Mouse (Mus musculus) forebrain, embryonic 13.5 days (tissue): Measurements from ENCODE around the gene Tyro3. TPM values are rescaled to one million over a fixed set of nuclear protein-coding genes. Genes with fewer than 3 reads are reported as not detected.
A peak's percentile ranks its signal among the peaks of the same experiment; 100 is the strongest.

Experiments used
- ATAC-seq: fragments of 200-750 bp; cut with Nextera tagmentation; 2 replicates; pipeline ENCODE4 v1.8.0; 2017
- H3K27ac ChIP-seq: fragments of 300-500 bp; sonication (generic); 2 replicates; pipeline ENCODE4 v1.5.1; 2015; ENCODE audit warnings: inconsistent platforms, mild to moderate bottlenecking, moderate library complexity
- H3K27me3 ChIP-seq: fragments of 300-500 bp; sonication (generic); 2 replicates; pipeline ENCODE4 v1.6.1; 2015; ENCODE audit warnings: mild to moderate bottlenecking, inconsistent platforms
- H3K36me3 ChIP-seq: fragments of 300-500 bp; sonication (generic); 2 replicates; pipeline ENCODE4 v1.6.1; 2015; ENCODE audit warnings: mild to moderate bottlenecking, inconsistent platforms; ENCODE audit not compliant: poor library complexity, severe bottlenecking
- H3K4me1 ChIP-seq: fragments of 300-500 bp; sonication (generic); 2 replicates; pipeline ENCODE4 v1.6.1; 2015; ENCODE audit warnings: inconsistent platforms
- H3K4me2 ChIP-seq: fragments of 300-500 bp; sonication (generic); 2 replicates; pipeline ENCODE4 v1.6.1; 2015; ENCODE audit warnings: inconsistent platforms, mild to moderate bottlenecking, moderate library complexity
- H3K4me3 ChIP-seq: fragments of 300-500 bp; sonication (generic); 2 replicates; pipeline ENCODE4 v1.5.1; 2015; ENCODE audit warnings: mild to moderate bottlenecking, inconsistent platforms
- H3K9ac ChIP-seq: fragments of 300-500 bp; sonication (generic); 2 replicates; pipeline ENCODE4 v1.6.1; 2015; ENCODE audit warnings: mild to moderate bottlenecking, inconsistent platforms
- H3K9me3 ChIP-seq: fragments of 300-500 bp; sonication (generic); replicated peaks from 2 replicates; pipeline ENCODE4 v1.6.1; 2016; ENCODE audit warnings: inconsistent platforms
- WGBS: fragments of 180-500 bp; shearing (Covaris S2); methylation state at CpG from one replicate; pipeline ENCODE4 v1.1.7; 2015; 5-methylcytosine and 5-hydroxymethylcytosine counted together
- polyA plus RNA-seq: library from polyadenylated mRNA; unstranded; fragments of >200 nt; fragmentation: Nextera tagmentation; extraction: Ambion mirVana; gene quantifications from 2 replicates; pipeline ENCODE4 v1.2.1, GENCODE M21; 2015

Tyro3 gene
- polyA plus RNA-seq, 1 experiment from 2014 or later, result 17.1 TPM

DNA sequence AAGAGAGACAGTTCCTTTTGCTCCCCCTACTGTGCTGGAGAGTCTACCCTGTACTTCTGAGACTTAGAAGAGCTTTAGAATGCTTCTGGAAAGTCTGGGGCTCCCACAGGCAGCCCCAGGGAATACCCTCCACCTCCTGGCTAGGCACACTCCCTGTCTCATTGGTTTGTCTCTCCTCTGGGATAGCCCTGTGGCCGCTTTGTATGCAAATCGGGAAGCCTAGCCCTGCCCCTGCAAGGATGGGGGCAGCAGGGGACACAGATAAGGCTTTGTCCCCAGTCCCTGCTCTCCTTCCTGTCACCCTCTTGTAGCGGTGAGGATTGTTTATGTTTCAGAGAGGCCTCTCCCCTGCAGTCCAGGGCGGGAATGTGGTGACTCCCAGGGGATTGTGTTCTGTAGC is 11.3 kb downstream of the Tyro3 start:
- WGBS, result 52% methylated on average over 4 of the region's 4 CpGs
- no peak for ATAC-seq
- Histone ChIP-seq H3K27me3 (no peaks in the 10 kb centered on the region), H3K4me2 (no peak overlapping the region), H3K4me3 (no peak overlapping the region), H3K36me3 (peaks cover 72% of the 10 kb centered on the region), H3K9me3 (no peaks in the 10 kb centered on the region), H3K27ac (no peak overlapping the region), H3K4me1 (peaks cover 19% of the 10 kb centered on the region), H3K9ac (no peak overlapping the region)

DNA sequence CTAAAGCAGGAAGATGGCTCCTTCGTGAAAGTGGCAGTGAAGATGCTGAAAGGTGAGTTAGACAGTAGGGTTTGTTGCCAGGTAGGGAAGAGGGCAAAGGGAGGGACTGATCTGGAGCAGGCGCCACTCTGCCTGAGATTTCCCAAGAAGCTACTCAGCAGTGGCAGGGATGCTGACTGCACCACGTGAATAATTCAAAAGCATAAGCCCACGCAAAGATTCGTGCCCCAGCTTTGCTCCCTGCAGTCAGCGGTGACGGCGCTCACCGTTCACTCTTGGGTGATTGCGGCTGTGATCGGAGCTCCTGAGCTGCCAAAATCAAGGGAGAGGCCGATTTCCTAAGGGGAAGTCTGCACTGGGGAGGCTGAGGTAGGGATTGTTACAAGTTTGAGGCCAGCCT is 13.4 kb downstream of the Tyro3 start:
- ATAC-seq, result no peak
- 80% methylated on average over 12 of the region's 12 CpGs for WGBS
- Histone ChIP-seq H3K27ac (no peak overlapping the region), H3K27me3 (no peaks in the 10 kb centered on the region), H3K4me1 (peaks cover 6% of the 10 kb centered on the region; the same call in 1 of the 2 replicates), H3K4me3 (no peak overlapping the region), H3K36me3 (peaks cover 69% of the 10 kb centered on the region), H3K9ac (no peak overlapping the region), H3K9me3 (no peaks in the 10 kb centered on the region), H3K4me2 (no peak overlapping the region)

DNA sequence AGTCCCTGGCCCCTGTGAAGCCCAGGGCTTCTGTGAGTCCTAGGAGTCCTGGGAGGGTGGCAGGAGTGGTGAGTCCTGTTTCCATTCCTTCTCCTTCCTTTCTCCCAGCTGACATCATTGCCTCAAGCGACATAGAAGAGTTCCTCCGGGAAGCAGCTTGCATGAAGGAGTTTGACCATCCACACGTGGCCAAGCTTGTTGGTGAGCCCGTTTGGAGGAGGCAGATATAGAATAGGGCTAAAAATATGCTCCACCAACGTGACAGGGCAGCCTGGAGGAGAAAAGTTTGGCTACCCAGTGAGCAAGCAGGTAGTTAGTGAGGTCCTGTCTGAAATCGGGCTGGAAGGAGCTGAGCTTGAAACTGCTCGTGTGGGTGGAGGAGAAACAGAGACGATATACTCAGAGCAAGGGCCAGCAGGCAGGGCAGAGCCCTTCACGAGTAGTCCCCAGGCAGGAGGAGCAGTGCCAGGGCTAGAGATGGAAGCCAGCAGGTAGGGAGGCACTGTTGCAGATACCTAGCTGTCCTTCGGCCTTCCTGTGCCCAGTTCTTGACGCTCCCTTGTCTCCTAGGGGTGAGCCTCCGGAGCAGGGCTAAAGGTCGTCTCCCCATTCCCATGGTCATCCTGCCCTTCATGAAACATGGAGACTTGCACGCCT is 14.1 kb downstream of the Tyro3 start:
- Histone ChIP-seq H3K4me1 (peaks cover 6% of the 10 kb centered on the region; the same call in 1 of the 2 replicates), H3K27me3 (no peaks in the 10 kb centered on the region), H3K9ac (no peak overlapping the region), H3K27ac (no peak overlapping the region), H3K4me3 (no peak overlapping the region), H3K9me3 (no peaks in the 10 kb centered on the region), H3K36me3 (peaks cover 67% of the 10 kb centered on the region), H3K4me2 (no peak overlapping the region)
- no peak for ATAC-seq
- 90% methylated on average over 14 of the region's 14 CpGs for WGBS

DNA sequence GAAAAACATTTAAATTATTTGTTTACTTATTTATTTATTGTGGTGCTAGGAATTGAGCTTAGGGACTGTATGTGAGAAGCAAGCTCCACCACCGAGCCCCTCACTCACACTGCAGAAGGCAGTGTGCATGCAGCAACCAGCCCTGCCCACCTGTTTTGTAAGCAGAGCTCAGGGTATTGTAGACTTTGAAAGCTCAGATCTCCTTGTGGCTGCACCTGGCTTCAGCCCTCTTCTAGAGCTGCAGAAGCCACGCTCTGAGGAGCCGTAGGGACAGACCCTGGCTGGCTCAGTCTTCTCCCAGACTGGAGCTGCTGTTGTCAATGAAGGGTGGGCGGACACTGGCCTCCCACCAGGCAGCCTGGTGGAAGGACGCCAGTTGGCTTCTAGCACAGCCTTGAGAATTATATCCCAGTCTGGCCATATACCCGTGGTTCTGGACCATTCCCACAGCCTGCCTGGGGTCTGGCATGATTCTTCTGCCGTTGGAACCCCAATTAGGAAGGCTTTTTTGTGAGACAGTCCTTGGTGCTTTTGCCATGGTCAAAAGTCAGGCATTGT is 16.9 kb downstream of the Tyro3 start:
- peaks cover 59% of the 10 kb centered on the region for H3K36me3 ChIP-seq
- H3K27ac ChIP-seq, result no peak overlapping the region
- peaks cover 12% of the 10 kb centered on the region; the same call in 1 of the 2 replicates for H3K4me1 ChIP-seq
- H3K9me3 ChIP-seq, result no peaks in the 10 kb centered on the region
- ATAC-seq, result 0 out of 2 replicates have a peak, but pooled peaks have one; percentile 36
- H3K4me3 ChIP-seq, result no peak overlapping the region
- H3K4me2 ChIP-seq, result no peak overlapping the region
- WGBS, result 74% methylated on average over 7 of the region's 7 CpGs
- no peaks in the 10 kb centered on the region for H3K27me3 ChIP-seq
- H3K9ac ChIP-seq, result no peak overlapping the region

DNA sequence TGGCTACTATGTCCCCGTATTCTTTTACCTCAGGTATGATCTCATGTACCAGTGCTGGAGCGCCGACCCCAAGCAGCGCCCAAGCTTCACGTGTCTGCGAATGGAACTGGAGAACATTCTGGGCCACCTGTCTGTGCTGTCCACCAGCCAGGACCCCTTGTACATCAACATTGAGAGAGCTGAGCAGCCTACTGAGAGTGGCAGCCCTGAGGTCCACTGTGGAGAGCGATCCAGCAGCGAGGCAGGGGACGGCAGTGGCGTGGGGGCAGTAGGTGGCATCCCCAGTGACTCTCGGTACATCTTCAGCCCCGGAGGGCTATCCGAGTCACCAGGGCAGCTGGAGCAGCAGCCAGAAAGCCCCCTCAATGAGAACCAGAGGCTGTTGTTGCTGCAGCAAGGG is 19.1 kb downstream of the Tyro3 start:
- H3K36me3 ChIP-seq, result peaks cover 40% of the 10 kb centered on the region
- 90% methylated on average over 13 of the region's 13 CpGs for WGBS
- ATAC-seq, result no peak

DNA sequence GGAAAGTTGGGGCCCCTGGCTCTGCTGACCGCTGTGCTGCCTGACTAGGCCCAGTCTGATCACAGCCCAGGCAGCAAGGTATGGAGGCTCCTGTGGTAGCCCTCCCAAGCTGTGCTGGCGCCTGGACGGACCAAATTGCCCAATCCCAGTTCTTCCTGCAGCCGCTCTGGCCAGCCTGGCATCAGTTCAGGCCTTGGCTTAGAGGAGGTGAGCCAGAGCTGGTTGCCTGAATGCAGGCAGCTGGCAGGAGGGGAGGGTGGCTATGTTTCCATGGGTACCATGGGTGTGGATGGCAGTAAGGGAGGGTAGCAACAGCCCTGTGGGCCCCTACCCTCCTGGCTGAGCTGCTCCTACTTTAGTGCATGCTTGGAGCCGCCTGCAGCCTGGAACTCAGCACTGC is 19.5 kb downstream of the Tyro3 start:
- H3K4me2 ChIP-seq, result no peak overlapping the region
- peak; percentile 86 for ATAC-seq
- WGBS, result 82% methylated on average over 5 of the region's 5 CpGs
- H3K4me1 ChIP-seq, result peaks cover 12% of the 10 kb centered on the region; the same call in 1 of the 2 replicates
- H3K27ac ChIP-seq, result no peak overlapping the region
- H3K27me3 ChIP-seq, result no peaks in the 10 kb centered on the region
- peaks cover 35% of the 10 kb centered on the region for H3K36me3 ChIP-seq
- no peaks in the 10 kb centered on the region for H3K9me3 ChIP-seq
- H3K4me3 ChIP-seq, result no peak overlapping the region
- peak overlapping the region; percentile 21; the same call in 1 of the 2 replicates for H3K9ac ChIP-seq

More for the DNA sequence above, 19.1 kb downstream of the Tyro3 start:
- H3K4me1 ChIP-seq, result peaks cover 12% of the 10 kb centered on the region; the same call in 1 of the 2 replicates
- no peak overlapping the region for H3K9ac ChIP-seq
- H3K27ac ChIP-seq, result no peak overlapping the region
- H3K4me2 ChIP-seq, result no peak overlapping the region
- H3K9me3 ChIP-seq, result no peaks in the 10 kb centered on the region
- H3K4me3 ChIP-seq, result no peak overlapping the region
- H3K27me3 ChIP-seq, result no peaks in the 10 kb centered on the region

DNA sequence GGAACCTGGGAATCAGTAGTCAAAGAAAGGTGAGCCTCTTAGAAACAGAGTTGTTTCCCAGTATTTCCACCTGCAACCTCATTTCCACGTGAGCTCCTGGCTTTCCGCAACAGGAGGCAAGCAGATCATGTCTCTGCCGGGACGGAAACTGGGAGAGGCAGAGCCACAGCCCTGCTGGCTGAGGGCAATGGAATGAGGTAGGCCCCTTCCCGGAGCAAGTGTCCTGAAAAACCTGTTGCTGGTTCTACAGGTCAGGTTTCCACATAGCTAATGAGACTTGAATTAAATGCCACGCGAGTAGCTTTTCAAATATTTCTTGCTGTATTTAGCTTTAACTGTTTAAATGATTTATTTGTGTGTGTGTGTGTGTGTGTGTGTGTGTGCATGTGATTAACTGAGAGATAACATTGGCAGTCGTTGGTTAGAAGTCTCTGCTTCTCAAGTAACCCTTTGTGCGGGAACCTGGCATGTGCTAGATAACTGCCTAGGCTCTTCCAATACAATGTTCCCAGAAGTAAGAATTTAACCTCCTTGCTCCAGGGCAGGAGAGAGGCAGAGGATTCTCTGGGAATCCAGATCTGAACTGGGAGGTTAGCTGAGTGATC is 21.2 kb downstream of the Tyro3 start:
- no peaks in the 10 kb centered on the region for H3K27me3 ChIP-seq
- ATAC-seq, result no peak
- 70% methylated on average over 9 of the region's 9 CpGs for WGBS
- no peak overlapping the region for H3K4me2 ChIP-seq
- H3K36me3 ChIP-seq, result peaks cover 19% of the 10 kb centered on the region
- H3K9me3 ChIP-seq, result no peaks in the 10 kb centered on the region
- H3K4me1 ChIP-seq, result peaks cover 12% of the 10 kb centered on the region; the same call in 1 of the 2 replicates
- no peak overlapping the region for H3K27ac ChIP-seq
- no peak overlapping the region for H3K9ac ChIP-seq
- no peak overlapping the region for H3K4me3 ChIP-seq

DNA sequence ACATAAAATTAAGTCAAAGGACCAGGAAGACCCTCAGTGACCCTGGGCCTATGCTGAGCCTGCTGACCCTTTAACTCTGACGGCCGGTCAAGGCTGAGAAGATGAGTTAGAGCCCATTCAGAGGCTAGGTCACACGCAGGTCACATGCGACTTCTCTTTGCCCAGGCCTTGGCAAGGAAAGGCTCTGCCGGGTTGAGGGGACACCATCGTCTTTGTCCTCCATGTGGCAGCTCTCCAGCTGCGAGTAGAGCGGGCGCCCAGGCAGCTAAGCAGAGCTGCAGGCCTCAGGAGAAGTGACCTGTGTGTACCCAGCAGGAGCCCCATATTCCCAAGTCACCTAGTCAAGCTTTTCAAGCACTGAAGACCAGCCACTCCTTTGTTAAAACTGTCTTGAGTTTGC is 23.6 kb downstream of the Tyro3 start:
- H3K4me3 ChIP-seq, result no peak overlapping the region
- H3K4me1 ChIP-seq, result peaks cover 6% of the 10 kb centered on the region; the same call in 1 of the 2 replicates
- no peaks in the 10 kb centered on the region for H3K9me3 ChIP-seq
- no peak overlapping the region for H3K9ac ChIP-seq
- H3K36me3 ChIP-seq, result peaks cover 15% of the 10 kb centered on the region
- no peak overlapping the region for H3K27ac ChIP-seq
- H3K27me3 ChIP-seq, result no peaks in the 10 kb centered on the region
- no peak for ATAC-seq
- WGBS, result 81% methylated on average over 9 of the region's 9 CpGs
- no peak overlapping the region for H3K4me2 ChIP-seq

DNA sequence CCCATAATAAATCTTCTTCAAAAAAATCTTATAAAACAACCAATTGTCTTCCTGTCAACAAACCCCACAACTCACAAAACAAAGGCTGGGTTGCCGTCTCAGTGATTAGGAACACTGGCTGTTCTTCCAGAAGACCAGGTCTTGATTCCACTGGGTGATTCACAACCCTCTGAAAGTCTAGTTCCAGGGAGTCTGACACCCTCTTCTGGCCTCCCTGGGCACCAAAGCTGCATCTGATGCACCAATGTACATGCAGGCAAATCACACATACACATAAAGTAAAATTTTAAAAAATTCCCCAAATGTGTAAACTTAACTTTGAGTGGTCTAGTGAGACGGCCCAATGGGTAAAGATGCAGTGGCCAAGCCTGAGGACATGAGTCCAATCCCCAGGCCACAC is 33.0 kb downstream of the Tyro3 start:
- no peak overlapping the region for H3K9ac ChIP-seq
- no peak for ATAC-seq
- no peak overlapping the region for H3K4me3 ChIP-seq
- no peaks in the 10 kb centered on the region for H3K9me3 ChIP-seq
- H3K4me1 ChIP-seq, result no peaks in the 10 kb centered on the region
- H3K27ac ChIP-seq, result no peak overlapping the region
- H3K27me3 ChIP-seq, result no peaks in the 10 kb centered on the region
- no peaks in the 10 kb centered on the region for H3K36me3 ChIP-seq
- H3K4me2 ChIP-seq, result no peak overlapping the region
- WGBS, result 78% methylated on average over 2 of the region's 2 CpGs

DNA sequence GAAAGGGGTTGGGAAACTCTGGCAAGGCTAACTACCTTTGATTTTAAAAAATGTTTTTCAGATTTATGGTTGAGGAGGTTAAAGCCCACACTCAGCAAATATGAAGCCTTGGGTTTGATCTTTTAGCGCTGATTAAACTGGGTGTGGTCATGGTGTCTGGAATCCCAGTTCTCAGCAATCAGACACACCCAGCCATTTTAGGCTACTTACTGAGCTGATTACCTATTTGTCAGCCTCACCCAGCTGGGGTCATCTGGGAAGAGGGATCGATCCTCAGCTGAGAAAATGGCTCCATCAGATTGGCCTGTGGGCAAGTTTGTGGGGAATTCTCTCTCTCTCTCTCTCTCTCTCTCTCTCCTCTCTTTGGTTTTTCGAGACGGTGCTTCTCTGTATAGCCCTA is 36.7 kb downstream of the Tyro3 start:
- Histone ChIP-seq H3K27me3 (no peaks in the 10 kb centered on the region), H3K4me2 (no peak overlapping the region), H3K9me3 (no peaks in the 10 kb centered on the region), H3K36me3 (no peaks in the 10 kb centered on the region), H3K9ac (no peak overlapping the region), H3K4me3 (no peak overlapping the region), H3K4me1 (no peaks in the 10 kb centered on the region), H3K27ac (no peak overlapping the region)
- no peak for ATAC-seq
- WGBS, result 94% methylated on average over 4 of the region's 4 CpGs

DNA sequence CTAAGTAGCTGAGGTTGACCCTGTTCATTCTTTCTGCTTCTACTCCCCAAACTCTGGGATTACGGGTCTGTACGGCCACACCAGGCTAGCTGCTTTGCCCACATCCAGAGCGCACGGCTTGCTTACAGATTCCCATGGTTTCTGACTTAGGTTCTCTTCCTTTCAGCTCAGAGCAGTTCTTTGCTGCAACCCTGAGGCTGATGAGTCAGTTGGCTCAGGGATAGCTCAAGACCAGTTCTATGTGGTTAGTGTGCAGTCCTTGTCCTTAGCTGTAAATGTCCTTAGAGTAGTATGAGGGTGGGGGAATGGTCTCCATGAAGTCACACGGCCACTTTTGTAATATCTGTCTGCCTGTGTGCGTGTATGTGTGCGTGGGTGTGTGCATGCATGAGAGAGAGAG is 40.1 kb downstream of the Tyro3 start:
- Histone ChIP-seq H3K4me3 (no peak overlapping the region), H3K27ac (no peak overlapping the region), H3K27me3 (no peaks in the 10 kb centered on the region), H3K36me3 (no peaks in the 10 kb centered on the region), H3K4me2 (no peak overlapping the region), H3K9me3 (no peaks in the 10 kb centered on the region), H3K9ac (no peak overlapping the region), H3K4me1 (no peaks in the 10 kb centered on the region)
- no peak for ATAC-seq
- WGBS, result 89% methylated on average over 7 of the region's 7 CpGs

DNA sequence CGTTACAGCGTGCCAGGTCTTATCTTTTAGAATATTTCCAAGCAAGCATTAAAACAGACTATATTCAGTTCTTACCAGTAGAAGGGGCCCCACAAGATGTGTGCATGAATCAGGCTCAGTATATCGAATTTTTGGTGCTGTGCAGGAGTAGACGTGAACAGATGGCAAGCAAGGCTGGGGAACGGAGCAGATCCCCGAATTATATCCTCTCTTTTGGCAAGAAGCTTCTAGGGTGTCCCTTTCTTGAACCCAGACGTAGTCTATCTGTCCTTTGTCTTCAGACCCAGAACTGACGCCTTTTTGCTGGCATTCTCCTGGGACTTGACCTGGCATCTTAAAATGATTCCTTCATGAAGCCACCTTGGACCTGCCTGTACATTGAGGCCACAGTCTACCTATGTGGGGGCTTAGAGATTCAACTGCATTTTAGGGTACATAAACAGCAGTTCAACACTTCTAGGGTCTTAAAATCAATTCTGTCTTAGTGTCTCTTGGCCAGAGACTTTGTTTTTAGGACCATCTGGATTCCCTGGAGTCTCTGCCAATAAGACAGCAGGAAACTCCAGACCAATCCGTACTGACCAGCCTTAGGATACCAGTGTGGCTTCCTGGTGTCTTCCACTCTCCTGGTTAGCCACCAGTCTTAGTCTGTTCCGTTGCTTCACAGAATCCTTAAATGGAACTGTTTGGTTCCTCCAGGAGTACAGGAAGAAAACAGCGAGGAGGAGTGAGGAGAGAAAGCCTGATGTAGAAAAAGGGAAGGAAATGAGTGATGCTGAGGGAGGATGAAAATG is 41.0 kb downstream of the Tyro3 start:
- 81% methylated on average over 11 of the region's 11 CpGs for WGBS
- no peak overlapping the region for H3K4me3 ChIP-seq
- H3K4me1 ChIP-seq, result no peaks in the 10 kb centered on the region
- peaks cover 2% of the 10 kb centered on the region; the same call in 1 of the 2 replicates for H3K9me3 ChIP-seq
- H3K36me3 ChIP-seq, result no peaks in the 10 kb centered on the region
- no peaks in the 10 kb centered on the region for H3K27me3 ChIP-seq
- no peak overlapping the region for H3K27ac ChIP-seq
- ATAC-seq, result no peak
- no peak overlapping the region for H3K4me2 ChIP-seq
- H3K9ac ChIP-seq, result no peak overlapping the region
